Mouse (Mus musculus) CH12.LX (cell line): ENCODE data around the gene Tshz2. TPM values are rescaled to one million over a fixed set of nuclear protein-coding genes. Genes with fewer than 3 reads are reported as not detected.

ENCODE experiments used
- DNase-seq: peaks from one replicate; pipeline ENCODE4 v3.0.0-alpha.2; 2013; ENCODE audit errors: extremely low read depth
- H3K27ac ChIP-seq: 2 replicates; pipeline ENCODE4 v1.5.1; 2012; ENCODE audit warnings: low read depth, mild to moderate bottlenecking, control low read depth, moderate library complexity; ENCODE audit not compliant: insufficient read depth
- H3K27me3 ChIP-seq: replicated peaks from 2 replicates; pipeline ENCODE3; 2012; ENCODE audit warnings: inconsistent platforms
- H3K36me3 ChIP-seq, 2 experiments: replicated peaks in 1 of 2; 2 replicates each; pipeline versions ENCODE3 to v1.6.1; 2012; ENCODE audit warnings: inconsistent platforms in 1 of 2, low read length in 1 of 2, mild to moderate bottlenecking in 1 of 2, mixed read lengths in 1 of 2, moderate library complexity in 1 of 2; ENCODE audit not compliant: control insufficient read depth in 1 of 2, insufficient read depth in 1 of 2
- H3K4me1 ChIP-seq, 2 experiments: 2 replicates each; pipeline ENCODE4 v1.6.1; 2012; ENCODE audit warnings: inconsistent platforms in 1 of 2, moderate library complexity in 1 of 2; ENCODE audit not compliant: insufficient read depth in 2 of 2, control insufficient read depth in 1 of 2
- H3K4me2 ChIP-seq: 2 replicates; pipeline ENCODE4 v1.6.1; 2012; ENCODE audit warnings: low read depth, mild to moderate bottlenecking, control low read depth; ENCODE audit not compliant: poor library complexity, insufficient read depth, severe bottlenecking
- H3K4me3 ChIP-seq, 3 experiments: fragments of 150-350 bp in 1 of 3; sonication (generic) in 1 of 3; replicated peaks in 1 of 3; 2 replicates each; pipeline versions ENCODE3 to v1.5.1; 2011 to 2012; ENCODE audit warnings: low read depth in 2 of 3, low read length in 2 of 3, mild to moderate bottlenecking in 2 of 3, moderate library complexity in 2 of 3, control low read depth in 1 of 3, improper control_type of control experiment in 1 of 3, inconsistent platforms in 1 of 3, mixed read lengths in 1 of 3; ENCODE audit not compliant: poor library complexity in 1 of 3
- H3K79me2 ChIP-seq: replicated peaks from 2 replicates; pipeline ENCODE4 v1.6.1; 2012; ENCODE audit warnings: mild to moderate bottlenecking, moderate library complexity; ENCODE audit not compliant: control insufficient read depth, poor library complexity, insufficient read depth, severe bottlenecking; ENCODE audit errors: extremely low read depth
- H3K9ac ChIP-seq: 2 replicates; pipeline ENCODE4 v1.6.1; 2012; ENCODE audit warnings: low read depth, mild to moderate bottlenecking, control low read depth, moderate library complexity; ENCODE audit not compliant: insufficient read depth
- H3K9me3 ChIP-seq: replicated peaks from 2 replicates; pipeline ENCODE3; 2012; ENCODE audit warnings: low read length, inconsistent platforms, mixed read lengths
- BHLHE40 ChIP-seq: IDR thresholded peaks from 2 replicates; pipeline ENCODE4 v1.6.1; 2011; ENCODE audit warnings: mild to moderate bottlenecking, low read depth, low read length, improper control_type of control experiment
- CHD1 ChIP-seq: IDR thresholded peaks from 2 replicates; pipeline ENCODE4 v1.6.1; 2012; ENCODE audit warnings: low read depth, low read length, improper control_type of control experiment, inconsistent platforms
- CHD2 ChIP-seq: IDR thresholded peaks from 2 replicates; pipeline ENCODE4 v1.6.1; 2011; ENCODE audit warnings: low read length, improper control_type of control experiment
- CTCF ChIP-seq, 2 experiments: IDR thresholded peaks in 1 of 2; conservative IDR thresholded peaks in 1 of 2; 2 replicates each; pipeline ENCODE4 v1.5.1; 2011 to 2012; ENCODE audit warnings: low read depth in 2 of 2, low read length in 2 of 2, improper control_type of control experiment in 1 of 2, inconsistent platforms in 1 of 2, mild to moderate bottlenecking in 1 of 2, moderate library complexity in 1 of 2
- E2F4 ChIP-seq: IDR thresholded peaks from 2 replicates; pipeline ENCODE4 v1.6.1; 2011; ENCODE audit warnings: low read depth, low read length, improper control_type of control experiment; ENCODE audit not compliant: insufficient replicate concordance
- GABPA ChIP-seq: IDR thresholded peaks from 2 replicates; pipeline ENCODE4 v1.6.1; 2012; ENCODE audit warnings: low read depth, low read length, improper control_type of control experiment, inconsistent platforms; ENCODE audit not compliant: insufficient replicate concordance
- HCFC1 ChIP-seq: IDR thresholded peaks from 2 replicates; pipeline ENCODE4 v1.6.1; 2012; ENCODE audit warnings: low read depth, mild to moderate bottlenecking, inconsistent platforms, low read length, improper control_type of control experiment
- JUN ChIP-seq: IDR thresholded peaks from 2 replicates; pipeline ENCODE4 v1.6.1; 2011; ENCODE audit warnings: low read depth, mild to moderate bottlenecking, low read length, improper control_type of control experiment, moderate library complexity; ENCODE audit not compliant: insufficient read depth
- KAT2A ChIP-seq: IDR thresholded peaks from 2 replicates; pipeline ENCODE4 v1.6.1; 2012; ENCODE audit warnings: low read length, improper control_type of control experiment, inconsistent platforms; ENCODE audit not compliant: insufficient replicate concordance
- MAFK ChIP-seq: IDR thresholded peaks from 2 replicates; pipeline ENCODE4 v1.6.1; 2011; ENCODE audit warnings: low read length, improper control_type of control experiment; ENCODE audit not compliant: insufficient replicate concordance
- MAX ChIP-seq: IDR thresholded peaks from 2 replicates; pipeline ENCODE4 v1.6.1; 2011; ENCODE audit warnings: low read length, improper control_type of control experiment
- MAZ ChIP-seq: IDR thresholded peaks from 2 replicates; pipeline ENCODE4 v1.6.1; 2012; ENCODE audit warnings: low read depth, mild to moderate bottlenecking, inconsistent platforms, low read length, improper control_type of control experiment, moderate library complexity
- MEF2A ChIP-seq: IDR thresholded peaks from 2 replicates; pipeline ENCODE4 v1.6.1; 2014; ENCODE audit warnings: low read depth, mild to moderate bottlenecking, inconsistent platforms, low read length, improper control_type of control experiment, borderline replicate concordance
- MYC ChIP-seq: IDR thresholded peaks from 2 replicates; pipeline ENCODE4 v1.6.1; 2011; ENCODE audit warnings: low read depth, mild to moderate bottlenecking, improper control_type of control experiment, low read length
- NELFE ChIP-seq: IDR thresholded peaks from 2 replicates; pipeline ENCODE4 v1.6.1; 2011; ENCODE audit warnings: low read depth, low read length, improper control_type of control experiment
- NRF1 ChIP-seq: IDR thresholded peaks from 2 replicates; pipeline ENCODE4 v1.6.1; 2014; ENCODE audit warnings: low read depth, mild to moderate bottlenecking, inconsistent platforms, low read length, improper control_type of control experiment, moderate library complexity
- PAX5 ChIP-seq: IDR thresholded peaks from 2 replicates; pipeline ENCODE4 v1.6.1; 2012; ENCODE audit warnings: low read length, inconsistent platforms, mixed read lengths
- POLR2A ChIP-seq: IDR thresholded peaks from 2 replicates; pipeline ENCODE4 v1.6.1; 2011; ENCODE audit warnings: low read depth, mild to moderate bottlenecking, improper control_type of control experiment, low read length
- POLR2AphosphoS2 ChIP-seq: IDR thresholded peaks from 2 replicates; pipeline ENCODE4 v1.6.1; 2011; ENCODE audit warnings: low read depth, low read length, improper control_type of control experiment
- RCOR1 ChIP-seq: conservative IDR thresholded peaks from 2 replicates; pipeline ENCODE4 v1.6.1; 2012; ENCODE audit warnings: low read depth, mild to moderate bottlenecking, inconsistent platforms, low read length, improper control_type of control experiment
- TBP ChIP-seq: conservative IDR thresholded peaks from 2 replicates; pipeline ENCODE4 v1.6.1; 2011; ENCODE audit warnings: low read depth, low read length, improper control_type of control experiment
- TCF12 ChIP-seq: IDR thresholded peaks from 2 replicates; pipeline ENCODE4 v1.6.1; 2014; ENCODE audit warnings: low read depth, mild to moderate bottlenecking, inconsistent platforms, low read length, improper control_type of control experiment
- UBTF ChIP-seq: IDR thresholded peaks from 2 replicates; pipeline ENCODE4 v1.6.1; 2012; ENCODE audit warnings: low read depth, mild to moderate bottlenecking, inconsistent platforms, low read length, improper control_type of control experiment, moderate library complexity
- USF1 ChIP-seq: IDR thresholded peaks from 2 replicates; pipeline ENCODE4 v1.6.1; 2014; ENCODE audit warnings: low read depth, mild to moderate bottlenecking, inconsistent platforms, low read length, improper control_type of control experiment
- ZMIZ1 ChIP-seq: IDR thresholded peaks from 2 replicates; pipeline ENCODE4 v1.6.1; 2012; ENCODE audit warnings: low read depth, mild to moderate bottlenecking, inconsistent platforms, low read length, improper control_type of control experiment
- ZNF384 ChIP-seq: IDR thresholded peaks from 2 replicates; pipeline ENCODE4 v1.6.1; 2012; ENCODE audit warnings: low read depth, low read length, improper control_type of control experiment, inconsistent platforms
- dilution Hi-C: fragments of 300-500 bp; cut with MboI; formaldehyde crosslinking; loops from 2 replicates; pipeline ENCODE4 v1.14.3; 2020; ENCODE audit warnings: low sequenced_read_pairs; ENCODE audit not compliant: extremely low pct_unique_long_range_greater_than_20kb, extremely low pct_ligation_motif_present
- in situ Hi-C: fragments of 300-500 bp; cut with MboI; formaldehyde crosslinking; loops from 3 replicates; pipeline ENCODE4 v1.14.3; 2019; ENCODE audit warnings: low sequenced_read_pairs, low pct_ligation_motif_present, low pct_unique_long_range_greater_than_20kb, mixed read lengths
- polyA plus RNA-seq: library from polyadenylated mRNA; unstranded; fragments of >175 nt; gene quantifications from 2 replicates; pipeline ENCODE4 v1.2.1, GENCODE M21; 2012; ENCODE audit warnings: low read depth; ENCODE audit not compliant: insufficient read length
- total RNA-seq, 2 experiments: library from RNA; depleted of rRNA; stranded (reverse); fragments of 300-350 nt in 1 of 2; fragments of >200 nt in 1 of 2; gene quantifications; 2 replicates each; pipeline ENCODE4 v1.2.3; 2012 to 2014

Tshz2 gene
- total and polyA plus RNA-seq, 3 experiments, result not detected

DNA sequence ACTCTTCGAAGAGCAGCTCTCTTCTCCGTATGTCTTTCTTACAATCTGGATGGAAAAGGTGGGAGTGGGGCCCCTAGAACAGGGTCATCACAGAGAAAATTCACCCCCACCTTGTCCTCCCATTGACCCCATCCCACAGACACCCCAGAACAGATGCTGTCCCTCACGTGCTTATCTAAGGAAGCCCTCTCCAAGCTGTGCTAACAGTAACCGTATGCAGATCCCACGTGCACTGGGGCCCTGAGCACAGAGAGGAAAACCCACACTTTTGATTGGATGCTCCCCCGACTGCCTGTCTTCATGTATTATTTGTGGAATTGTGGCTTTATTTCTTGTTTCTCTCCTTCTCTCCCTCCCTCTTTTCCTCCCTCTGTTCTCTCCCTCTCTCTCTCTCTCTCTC, 229.9 kb downstream of the Tshz2 start:
- Histone ChIP-seq H3K27ac (no peak overlapping the region), H3K9ac (no peak overlapping the region), H3K4me3 (no peak overlapping the region), H3K4me2 (no peak overlapping the region), H3K36me3 (no peaks in the 10 kb centered on the region), H3K27me3 (no peaks in the 10 kb centered on the region), H3K4me1 (no peaks in the 10 kb centered on the region), H3K79me2 (no peaks in the 10 kb centered on the region), H3K9me3 (peaks cover 86% of the 10 kb centered on the region)
- in situ Hi-C loops (no loop called here), dilution Hi-C loops (no loop called here)
- DNase-seq, result no peak
- TF ChIP-seq PAX5, result no peak
- TF ChIP-seq HCFC1, result no peak
- TF ChIP-seq NELFE, result no peak
- no peak for TF ChIP-seq USF1
- no peak for TF ChIP-seq ZNF384
- no peak for TF ChIP-seq BHLHE40
- no peak for TF ChIP-seq MAZ
- no peak for TF ChIP-seq MAX
- no peak for TF ChIP-seq ZMIZ1
- no peak for TF ChIP-seq CHD2
- TF ChIP-seq MEF2A, result no peak
- TF ChIP-seq CHD1, result no peak
- TF ChIP-seq E2F4, result no peak
- TF ChIP-seq RCOR1, result no peak

DNA sequence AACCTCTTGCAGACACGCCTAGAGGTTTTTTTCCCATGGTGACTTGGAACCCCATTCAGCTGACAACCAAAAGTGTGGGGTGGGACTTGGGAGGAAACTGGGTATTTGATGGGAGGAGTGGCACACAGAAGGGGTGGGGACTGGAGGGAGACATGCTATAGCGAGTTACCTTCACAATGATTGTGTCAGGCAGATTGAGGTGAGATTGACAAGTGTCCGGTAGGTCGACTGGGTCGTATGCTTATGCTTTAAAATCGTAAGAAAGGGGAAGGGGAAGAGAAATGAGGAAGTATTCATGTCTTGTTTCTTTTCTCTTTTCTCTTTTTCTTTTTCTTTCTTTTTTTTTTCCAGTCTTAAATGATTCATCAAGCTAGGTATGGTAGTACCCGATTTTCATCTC, 236.7 kb downstream of the Tshz2 start:
- no peaks in the 10 kb centered on the region for H3K79me2 ChIP-seq
- H3K27ac ChIP-seq, result no peak overlapping the region
- in situ Hi-C loops, result no loop called here
- H3K9ac ChIP-seq, result no peak overlapping the region
- no peak for DNase-seq
- no peak overlapping the region for H3K4me2 ChIP-seq
- H3K4me3 ChIP-seq, result no peak overlapping the region
- H3K27me3 ChIP-seq, result no peaks in the 10 kb centered on the region
- H3K9me3 ChIP-seq, result peaks cover 91% of the 10 kb centered on the region
- dilution Hi-C loops, result no loop called here
- no peaks in the 10 kb centered on the region for H3K36me3 ChIP-seq
- H3K4me1 ChIP-seq, result no peaks in the 10 kb centered on the region
- TF ChIP-seq MAFK (no peak), E2F4 (no peak)

DNA sequence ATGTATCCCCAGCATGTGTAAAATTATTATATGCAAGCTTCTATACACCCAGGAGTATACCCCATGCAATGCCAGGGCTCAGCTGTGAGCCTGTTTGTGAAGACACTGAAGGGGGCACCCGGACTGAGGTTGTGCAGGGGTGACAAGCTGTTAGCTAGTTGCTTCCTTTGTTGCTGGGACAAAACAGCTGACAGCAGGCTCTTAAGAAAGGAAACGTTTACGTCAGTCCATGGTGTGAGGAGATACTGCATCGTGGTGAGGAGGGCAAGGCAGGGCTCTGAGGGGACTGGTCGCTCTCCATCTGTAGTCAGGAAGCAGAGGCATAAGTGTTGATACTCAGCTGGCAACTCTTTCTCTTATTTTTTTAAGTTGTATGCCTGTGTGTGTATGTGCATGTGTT, 237.7 kb downstream of the Tshz2 start:
- Histone ChIP-seq H3K9ac (no peak overlapping the region), H3K27me3 (no peaks in the 10 kb centered on the region), H3K4me2 (no peak overlapping the region), H3K36me3 (no peaks in the 10 kb centered on the region), H3K27ac (no peak overlapping the region), H3K4me3 (no peak overlapping the region), H3K79me2 (no peaks in the 10 kb centered on the region), H3K9me3 (peaks cover 93% of the 10 kb centered on the region), H3K4me1 (no peaks in the 10 kb centered on the region)
- in situ Hi-C loops (no loop called here), dilution Hi-C loops (no loop called here)
- TF ChIP-seq NELFE (no peak), GABPA (no peak), TBP (no peak), HCFC1 (no peak), USF1 (no peak), POLR2AphosphoS2 (no peak), UBTF (no peak), MYC (no peak), ZNF384 (no peak), POLR2A (no peak), KAT2A (no peak), TCF12 (no peak), JUN (no peak), NRF1 (no peak), MEF2A (no peak), CHD2 (no peak), CTCF (conservative IDR thresholded peaks at IDR 0.05 in 1 of 2, IDR thresholded peaks at IDR 0.05 in 1 of 2; ENCODE audit: low read depth in 2 of 2, low read length in 2 of 2) (no peak)
- DNase-seq, result no peak
